Mouse (Mus musculus) spleen, adult 2 months (tissue): Measurements from ENCODE around the gene Acot3.
"Not testable (repeated sequence)": the region's sequence is repeated elsewhere in the genome, so short reads cannot be mapped to it uniquely, and the experiment has no call there.

Experiments
- CTCF ChIP-seq: fragments of 200-500 bp; IDR thresholded peaks from 2 replicates; pipeline ENCODE4 v1.5.1; 2011; ENCODE audit warnings: mild to moderate bottlenecking, inconsistent platforms; ENCODE audit not compliant: insufficient read depth, insufficient read length, insufficient replicate concordance; ENCODE audit errors: extremely low read depth
- POLR2A ChIP-seq: fragments of 200-500 bp; IDR thresholded peaks from 2 replicates; pipeline ENCODE4 v1.6.1; 2011; ENCODE audit warnings: low read depth, low read length, inconsistent platforms

- not testable (repeated sequence) for TF ChIP-seq CTCF, POLR2A
Measured at GRCm38 (mm10) chr12:84094666-84095065, 42.7 kb downstream of the Acot3 start.
